Mouse (Mus musculus): ENCODE measurements around the gene Robo1.
A peak's percentile ranks its signal among the peaks of the same experiment; 100 is the strongest.

Gene Robo1

GRCm38 (mm10) chr16:72839031-72839430, 530.9 kb downstream of the Robo1 start:
- DNase-seq: no peak

- DNase-seq: no peak
Observed at GRCm38 (mm10) chr16:72841066-72841465, 533.0 kb downstream of the Robo1 start.

GRCm38 (mm10) chr16:72854101-72854500, 546.0 kb downstream of the Robo1 start:
- DNase-seq: peak; percentile 54

- DNase-seq: no peak
Observed at GRCm38 (mm10) chr16:72854809-72855503, 546.9 kb downstream of the Robo1 start.

- DNase-seq: peak; percentile 12
Observed at GRCm38 (mm10) chr16:72861707-72862277, 553.7 kb downstream of the Robo1 start.

- DNase-seq: no peak
Observed at GRCm38 (mm10) chr16:72866011-72866410, 557.9 kb downstream of the Robo1 start.

- DNase-seq: no peak
Observed at GRCm38 (mm10) chr16:72874934-72875732, 567.0 kb downstream of the Robo1 start.

GRCm38 (mm10) chr16:72888108-72888507, 580.0 kb downstream of the Robo1 start:
- peak; percentile 48 for DNase-seq

GRCm38 (mm10) chr16:72889401-72889800, 581.3 kb downstream of the Robo1 start:
- no peak for DNase-seq

GRCm38 (mm10) chr16:72897125-72897524, 589.0 kb downstream of the Robo1 start:
- peak; percentile 16 for DNase-seq

- no peak for DNase-seq
Observed at GRCm38 (mm10) chr16:72908895-72909294, 600.8 kb downstream of the Robo1 start.

GRCm38 (mm10) chr16:72913134-72913533, 605.0 kb downstream of the Robo1 start:
- peak; percentile 54 for DNase-seq

- DNase-seq: no peak
Observed at GRCm38 (mm10) chr16:72914068-72914630, 606.0 kb downstream of the Robo1 start.

GRCm38 (mm10) chr16:72920013-72920412, 611.9 kb downstream of the Robo1 start:
- DNase-seq: no peak

GRCm38 (mm10) chr16:72924423-72925224, 616.5 kb downstream of the Robo1 start:
- DNase-seq: peak; percentile 55

- DNase-seq: no peak
Observed at GRCm38 (mm10) chr16:72928525-72929122, 620.5 kb downstream of the Robo1 start.

- no peak for DNase-seq
Observed at GRCm38 (mm10) chr16:72930871-72931270, 622.8 kb downstream of the Robo1 start.

GRCm38 (mm10) chr16:72934908-72935307, 626.8 kb downstream of the Robo1 start:
- DNase-seq: no peak

GRCm38 (mm10) chr16:72937183-72937582, 629.1 kb downstream of the Robo1 start:
- no peak for DNase-seq

GRCm38 (mm10) chr16:72939862-72940261, 631.8 kb downstream of the Robo1 start:
- DNase-seq: no peak

- no peak for DNase-seq
Observed at GRCm38 (mm10) chr16:72940786-72941185, 632.7 kb downstream of the Robo1 start.

- no peak for DNase-seq
Observed at GRCm38 (mm10) chr16:72944403-72944802, 636.3 kb downstream of the Robo1 start.

Data from layer of hippocampus, adult 9-11 months (tissue).